ENCODE assay signal across 13 mouse cellular contexts in genomic region chr11:94423855-94424254, GRCm38 (mm10). TPM values are rescaled to one million over a fixed set of nuclear protein-coding genes. Genes with fewer than 3 reads are reported as not detected.
DNase-seq lines count a peak whose midpoint lies in the region; ATAC-seq and TF ChIP-seq lines count a peak whose summit lies in the region.
"Had no signal": no experiment of that assay in that cellular context is flagged by ENCODE, and none has a peak within 500 bp of the region (broad histone marks: within the 10 kb centered on the region; RNA-seq: fewer than 3 reads in every experiment).

No protein-coding gene starts in this region.

- H3K4me1 ChIP-seq in E14TG2a.4 (replicated peaks; ENCODE audit: low read depth, low read length) = peaks cover 38% of the 10 kb centered on the region
- peaks cover 71% of the 10 kb centered on the region for H3K4me1 ChIP-seq in hindbrain, embryonic 13.5 days (replicated peaks)

- H3K27ac ChIP-seq in layer of hippocampus, adult 2 months = peak overlapping the region; percentile 39; the same call in 1 of the 2 replicates
- peak overlapping the region; percentile 66 for H3K27ac ChIP-seq in hindbrain, embryonic 13.5 days
- H3K27ac ChIP-seq: heart, adult 2 months had no signal

- H3K4me3 ChIP-seq in layer of hippocampus, adult 2 months = no peak overlapping the region; the same call in 1 of the 2 replicates
- peak overlapping the region; percentile 63 for H3K4me3 ChIP-seq in E14TG2a.4 (replicated peaks; ENCODE audit: low read length)
- H3K4me3 ChIP-seq in hindbrain, embryonic 13.5 days = no peak overlapping the region
- H3K4me3 ChIP-seq: heart, adult 2 months had no signal

- 59% methylated on average over 5 of the region's 5 CpGs for WGBS in hindbrain, embryonic 13.5 days

- H3K36me3 ChIP-seq in E14TG2a.4 (ENCODE audit: insufficient read depth, low read length) = no peaks in the 10 kb centered on the region
- H3K36me3 ChIP-seq in hindbrain, embryonic 13.5 days = peaks cover 37% of the 10 kb centered on the region

- H3K27me3 ChIP-seq in E14TG2a.4 (ENCODE audit: insufficient read depth, low read length) = peaks cover 69% of the 10 kb centered on the region
- H3K27me3 ChIP-seq in hindbrain, embryonic 13.5 days = no peaks in the 10 kb centered on the region

- no peak overlapping the region for H3K9ac ChIP-seq in hindbrain, embryonic 13.5 days

- no peaks in the 10 kb centered on the region for H3K9me3 ChIP-seq in E14TG2a.4 (ENCODE audit: low read length)
- no peaks in the 10 kb centered on the region for H3K9me3 ChIP-seq in hindbrain, embryonic 13.5 days

- no peak overlapping the region for H3K4me2 ChIP-seq in hindbrain, embryonic 13.5 days
- H3K4me2 ChIP-seq: liver, embryonic 11.5 days had no signal

- ATAC-seq in hindbrain, embryonic 13.5 days (ENCODE audit: low FRiP score) = no peak
- ATAC-seq: intestine, embryonic 16.5 days had no signal

- no peak for TF ChIP-seq CTCF in layer of hippocampus, adult 2 months (conservative IDR thresholded peaks at IDR 0.05)
- TF ChIP-seq CTCF in E14TG2a.4 (conservative IDR thresholded peaks at IDR 0.05; ENCODE audit: low read length) = no peak

- no peak for DNase-seq in layer of hippocampus, adult 2 months (ENCODE audit: low spot score in 2 of 2)
- no peak for DNase-seq in layer of hippocampus, postnatal 36 days
- peak; percentile 37 to 47 for DNase-seq in cerebellum, adult 18-20 months
- DNase-seq in urinary bladder, postnatal 4 days (ENCODE audit: low spot score in 2 of 2) = no peak
- DNase-seq in kidney, postnatal 36 days = no peak
- DNase-seq: embryo, embryonic 11 days; heart, adult 2 months; heart, postnatal 10 days; kidney, postnatal 25 days had no signal

RNA-seq across cellular contexts. Expression of gene Abcc3, which starts 31.1 kb away (rescaled TPM):
- total RNA-seq in layer of hippocampus, adult 2 months (2021) = 1 to 10 TPM; 1.2 to 2.2 TPM
- total RNA-seq in layer of hippocampus, postnatal 36 days (2021) = 1 to 10 TPM; 2.2 to 2.9 TPM
- polyA plus RNA-seq in hindbrain, embryonic 13.5 days (2015; fragmentation: Nextera tagmentation; extraction: Ambion mirVana) = 0.50 and 0.77 TPM in 2 replicates

RNA-seq across cellular contexts. Expression of gene Cacna1g, which starts 50.1 kb away (rescaled TPM):
- total RNA-seq in layer of hippocampus, adult 2 months (2021) = 10 to 100 TPM; 61.0 to 74.0 TPM
- 10 to 100 TPM; 65.7 to 81.0 TPM for total RNA-seq in layer of hippocampus, postnatal 36 days (2021)
- polyA plus RNA-seq in hindbrain, embryonic 13.5 days (2015; fragmentation: Nextera tagmentation; extraction: Ambion mirVana) = 13.6 and 14.2 TPM in 2 replicates

Comparison
In these comparisons a context has a peak if more than half of its experiments do, and no peak if none do; other contexts are left out.
1. DNase-seq: peak in cerebellum, adult 18-20 months (2 of 2); none in layer of hippocampus, adult 2 months (0 of 2), layer of hippocampus, postnatal 36 days (0 of 2), urinary bladder, postnatal 4 days (0 of 2) and kidney, postnatal 36 days (0 of 2).